Mouse (Mus musculus): ENCODE results near the gene Sprtn. TPM values are rescaled to one million over a fixed set of nuclear protein-coding genes. Genes with fewer than 3 reads are reported as not detected.

The Sprtn gene
- 10 to 100 TPM; 13.6 to 16.6 TPM for total RNA-seq (2021)
- long read RNA-seq, full-length matches to known transcripts: 1 of 3 reads
- long read RNA-seq, partial matches to known transcripts: 0 of 3 reads
- long read RNA-seq, other reads (novel, unspliced or antisense): 2 of 3 reads

GRCm38 (mm10) chr8:124897386-124898250, at the start of gene Sprtn, which contains the start of gene Exoc8:
Sprtn (plus strand) TSS chr8:124897886.
Exoc8 (minus strand) TSS chr8:124897705.
- peak; percentile 99 for DNase-seq (ENCODE audit: low spot score in 2 of 2)

- no peak for DNase-seq (ENCODE audit: low spot score in 2 of 2)
Measured at GRCm38 (mm10) chr8:124853511-124853910, 44.2 kb upstream of the Sprtn start.

GRCm38 (mm10) chr8:124859466-124859865, 38.2 kb upstream of the Sprtn start:
- no peak for DNase-seq (ENCODE audit: low spot score in 2 of 2)

GRCm38 (mm10) chr8:124860188-124860587, 37.5 kb upstream of the Sprtn start:
- DNase-seq (ENCODE audit: low spot score in 2 of 2): no peak

- peak; percentile 96 for DNase-seq (ENCODE audit: low spot score in 2 of 2)
Measured at GRCm38 (mm10) chr8:124862321-124863162, 35.1 kb upstream of the Sprtn start, which contains the start of the genes Gnpat and 2810004N23Rik. Gnpat (plus strand) TSS chr8:124863033. 2810004N23Rik (minus strand) TSS chr8:124863120.

GRCm38 (mm10) chr8:124863163-124863677, 34.5 kb upstream of the Sprtn start:
- DNase-seq (ENCODE audit: low spot score in 2 of 2): no peak

- DNase-seq (ENCODE audit: low spot score in 2 of 2): no peak
Measured at GRCm38 (mm10) chr8:124863729-124864128, 34.0 kb upstream of the Sprtn start.

GRCm38 (mm10) chr8:124866669-124867068, 31.0 kb upstream of the Sprtn start:
- DNase-seq (ENCODE audit: low spot score in 2 of 2): no peak

- DNase-seq (ENCODE audit: low spot score in 2 of 2): no peak
Measured at GRCm38 (mm10) chr8:124867126-124867525, 30.6 kb upstream of the Sprtn start.

- DNase-seq (ENCODE audit: low spot score in 2 of 2): no peak
Measured at GRCm38 (mm10) chr8:124869708-124870107, 28.0 kb upstream of the Sprtn start.

GRCm38 (mm10) chr8:124871474-124871873, 26.2 kb upstream of the Sprtn start:
- DNase-seq (ENCODE audit: low spot score in 2 of 2): no peak

GRCm38 (mm10) chr8:124872081-124872480, 25.6 kb upstream of the Sprtn start:
- no peak for DNase-seq (ENCODE audit: low spot score in 2 of 2)

- no peak for DNase-seq (ENCODE audit: low spot score in 2 of 2)
Measured at GRCm38 (mm10) chr8:124872690-124873089, 25.0 kb upstream of the Sprtn start.

- no peak for DNase-seq (ENCODE audit: low spot score in 2 of 2)
Measured at GRCm38 (mm10) chr8:124878141-124878540, 19.5 kb upstream of the Sprtn start.

- DNase-seq (ENCODE audit: low spot score in 2 of 2): no peak
Measured at GRCm38 (mm10) chr8:124878946-124879526, 18.6 kb upstream of the Sprtn start.

GRCm38 (mm10) chr8:124888385-124888784, 9.3 kb upstream of the Sprtn start:
- no peak for DNase-seq (ENCODE audit: low spot score in 2 of 2)

- no peak for DNase-seq (ENCODE audit: low spot score in 2 of 2)
Measured at GRCm38 (mm10) chr8:124892596-124892995, 5.1 kb upstream of the Sprtn start.

GRCm38 (mm10) chr8:124896010-124896631, 1.6 kb upstream of the Sprtn start:
- DNase-seq (ENCODE audit: low spot score in 2 of 2): no peak

GRCm38 (mm10) chr8:124896632-124897385, 877 bp upstream of the Sprtn start:
- peak; percentile 70 to 78 for DNase-seq (ENCODE audit: low spot score in 2 of 2)
